Mouse (Mus musculus) stomach, embryonic 14.5 days (tissue): ENCODE results near the gene Rgs11. TPM values are rescaled to one million over a fixed set of nuclear protein-coding genes. Genes with fewer than 3 reads are reported as not detected.

Experiments used
- ATAC-seq: fragments of 200-750 bp; cut with Nextera tagmentation; 2 replicates; pipeline ENCODE4 v1.8.0; 2017; ENCODE audit warnings: low read depth, moderate TSS enrichment; ENCODE audit not compliant: insufficient number of reproducible peaks, insufficient read depth, low FRiP score
- H3K27ac ChIP-seq: fragments of 300-500 bp; sonication (generic); 2 replicates; pipeline ENCODE4 v1.5.1; 2014; ENCODE audit warnings: mild to moderate bottlenecking, low read length, moderate library complexity, mixed read lengths
- H3K27me3 ChIP-seq: fragments of 300-500 bp; sonication (generic); 2 replicates; pipeline ENCODE4 v1.6.1; 2014; ENCODE audit warnings: low read length, control low read depth, mixed read lengths; ENCODE audit not compliant: control insufficient read depth, insufficient read depth
- H3K36me3 ChIP-seq: fragments of 300-500 bp; sonication (generic); 2 replicates; pipeline ENCODE4 v1.6.1; 2014; ENCODE audit warnings: mild to moderate bottlenecking, control low read depth, low read length, moderate library complexity, mixed read lengths; ENCODE audit not compliant: control insufficient read depth, insufficient read depth
- H3K4me1 ChIP-seq: fragments of 300-500 bp; sonication (generic); 2 replicates; pipeline ENCODE4 v1.6.1; 2014; ENCODE audit warnings: low read length, control low read depth, mixed read lengths; ENCODE audit not compliant: control insufficient read depth, insufficient read depth
- H3K4me2 ChIP-seq: fragments of 300-500 bp; sonication (generic); replicated peaks from 2 replicates; pipeline ENCODE4 v1.6.1; 2014; ENCODE audit warnings: low read depth, low read length, control low read depth
- H3K4me3 ChIP-seq: fragments of 300-500 bp; sonication (generic); 2 replicates; pipeline ENCODE4 v1.5.1; 2014; ENCODE audit warnings: low read depth, low read length, control low read depth
- H3K9ac ChIP-seq: fragments of 300-500 bp; sonication (generic); replicated peaks from 2 replicates; pipeline ENCODE4 v1.6.1; 2014; ENCODE audit warnings: low read depth, mild to moderate bottlenecking, control low read depth, low read length, moderate library complexity, mixed read lengths
- H3K9me3 ChIP-seq: fragments of 300-500 bp; sonication (generic); 2 replicates; pipeline ENCODE4 v1.6.1; 2016; ENCODE audit warnings: low read depth, low read length, control low read depth; ENCODE audit not compliant: control insufficient read depth
- WGBS: fragments of 180-500 bp; shearing (Covaris S2); extraction: QIAGEN DNeasy Blood & Tissue Kit; methylation state at CpG from one replicate; pipeline ENCODE4 v1.1.7; 2014; 5-methylcytosine and 5-hydroxymethylcytosine counted together
- polyA plus RNA-seq: library from polyadenylated mRNA; unstranded; fragments of >200 nt; fragmentation: Nextera tagmentation; extraction: Ambion mirVana; gene quantifications from 2 replicates; pipeline ENCODE4 v1.2.1, GENCODE M21; 2014

Gene Rgs11
- polyA plus RNA-seq, 1 experiment from 2014 or later = 19.3 TPM

GRCm38 (mm10) chr17:26237667-26238066, 34.9 kb downstream of the Rgs11 start:
- Histone ChIP-seq H3K4me2 (no peak overlapping the region), H3K27ac (no peak overlapping the region), H3K9me3 (no peaks in the 10 kb centered on the region), H3K36me3 (no peaks in the 10 kb centered on the region), H3K9ac (no peak overlapping the region), H3K4me3 (no peak overlapping the region), H3K27me3 (no peaks in the 10 kb centered on the region), H3K4me1 (0 out of 2 replicates have a peak, but pooled peaks cover 6% of the 10 kb centered on the region)
- no peak for ATAC-seq
- WGBS = 74% methylated on average over 10 of the region's 10 CpGs

GRCm38 (mm10) chr17:26239551-26239950, 36.8 kb downstream of the Rgs11 start:
- Histone ChIP-seq H3K9me3 (no peaks in the 10 kb centered on the region), H3K27me3 (no peaks in the 10 kb centered on the region), H3K9ac (no peak overlapping the region), H3K4me1 (0 out of 2 replicates have a peak, but pooled peaks cover 6% of the 10 kb centered on the region), H3K4me2 (no peak overlapping the region), H3K36me3 (no peaks in the 10 kb centered on the region), H3K4me3 (no peak overlapping the region), H3K27ac (no peak overlapping the region)
- no peak for ATAC-seq
- 75% methylated on average over 2 of the region's 2 CpGs for WGBS

GRCm38 (mm10) chr17:26240120-26240790, 37.5 kb downstream of the Rgs11 start:
- Histone ChIP-seq H3K27ac (no peak overlapping the region), H3K9ac (no peak overlapping the region), H3K4me2 (no peak overlapping the region), H3K36me3 (no peaks in the 10 kb centered on the region), H3K4me1 (0 out of 2 replicates have a peak, but pooled peaks cover 6% of the 10 kb centered on the region), H3K9me3 (no peaks in the 10 kb centered on the region), H3K4me3 (no peak overlapping the region), H3K27me3 (no peaks in the 10 kb centered on the region)
- ATAC-seq = no peak
- 78% methylated on average over 6 of the region's 6 CpGs for WGBS

GRCm38 (mm10) chr17:26240990-26241389, 38.2 kb downstream of the Rgs11 start:
- Histone ChIP-seq H3K4me1 (0 out of 2 replicates have a peak, but pooled peaks cover 6% of the 10 kb centered on the region), H3K9ac (no peak overlapping the region), H3K9me3 (no peaks in the 10 kb centered on the region), H3K4me2 (no peak overlapping the region), H3K36me3 (no peaks in the 10 kb centered on the region), H3K4me3 (no peak overlapping the region), H3K27ac (no peak overlapping the region), H3K27me3 (no peaks in the 10 kb centered on the region)
- ATAC-seq = no peak
- WGBS = 76% methylated on average over 6 of the region's 6 CpGs

GRCm38 (mm10) chr17:26243471-26244100, 40.8 kb downstream of the Rgs11 start:
- Histone ChIP-seq H3K4me2 (peak overlapping the region; percentile 59), H3K4me1 (0 out of 2 replicates have a peak, but pooled peaks cover 6% of the 10 kb centered on the region), H3K36me3 (no peaks in the 10 kb centered on the region), H3K9ac (peak overlapping the region; percentile 41), H3K27me3 (no peaks in the 10 kb centered on the region), H3K27ac (peak overlapping the region; percentile 82), H3K4me3 (peak overlapping the region; percentile 64), H3K9me3 (no peaks in the 10 kb centered on the region)
- 1% methylated on average over 32 of the region's 32 CpGs for WGBS
- peak; percentile 72; the same call in 1 of the 2 replicates for ATAC-seq

- peak within 1 kb of the TSS; percentile 64 for H3K4me3 ChIP-seq
- 0 out of 2 replicates have a peak, but pooled peaks cover 6% of the 10 kb centered on the region for H3K4me1 ChIP-seq
- H3K4me2 ChIP-seq = peak within 1 kb of the TSS; percentile 59
- peak within 1 kb of the TSS; percentile 82 for H3K27ac ChIP-seq
- WGBS = 8% methylated on average over 33 of the region's 33 CpGs
- no peaks in the 10 kb centered on the region for H3K27me3 ChIP-seq
- ATAC-seq = peak; percentile 97
- no peaks in the 10 kb centered on the region for H3K36me3 ChIP-seq
- H3K9me3 ChIP-seq = no peaks in the 10 kb centered on the region
- peak within 1 kb of the TSS; percentile 41 for H3K9ac ChIP-seq
Measured at GRCm38 (mm10) chr17:26244101-26244841, 41.5 kb downstream of the Rgs11 start, which contains the start of gene Fam234a. Gene Fam234a, minus strand, starts transcription at chr17:26244242.

- H3K9ac ChIP-seq = no peak overlapping the region; the same call in 1 of the 2 replicates
- ATAC-seq = no peak
- H3K36me3 ChIP-seq = peaks cover 11% of the 10 kb centered on the region
Measured at GRCm38 (mm10) chr17:26251886-26252538, 49.3 kb downstream of the Rgs11 start.

More at GRCm38 (mm10) chr17:26251886-26252538, 49.3 kb downstream of the Rgs11 start:
- no peaks in the 10 kb centered on the region for H3K9me3 ChIP-seq
- WGBS = 54% methylated on average over 4 of the region's 4 CpGs
- peak overlapping the region; percentile 73; the same call in 1 of the 2 replicates for H3K4me3 ChIP-seq
- H3K4me1 ChIP-seq = peaks cover 6% of the 10 kb centered on the region
- no peaks in the 10 kb centered on the region for H3K27me3 ChIP-seq
- peak overlapping the region; percentile 92 for H3K4me2 ChIP-seq
- H3K27ac ChIP-seq = peak overlapping the region; percentile 98; the same call in 1 of the 2 replicates
